Mouse (Mus musculus) layer of hippocampus, adult 6 months (tissue): ENCODE results near the gene Psmd5. TPM values are rescaled to one million over a fixed set of nuclear protein-coding genes. Genes with fewer than 3 reads are reported as not detected.

Source experiments
- long read RNA-seq, 2 experiments: library from polyadenylated mRNA; unstranded; transcript quantifications; one replicate each; pipeline ENCODE4 v2.0.0; 2019 to 2020
- polyA plus RNA-seq: library from polyadenylated mRNA; unstranded; fragments of <200 nt; fragmentation: Nextera tagmentation; gene quantifications from 2 replicates; pipeline ENCODE4 v1.2.3, GENCODE M21; 2021

The Psmd5 gene
- 32.7 and 34.3 TPM in 2 replicates for polyA plus RNA-seq
- long read RNA-seq, experiment 1, full-length matches to known transcripts = 80 of 105 reads
- long read RNA-seq, experiment 1, partial matches to known transcripts = 10 of 105 reads
- long read RNA-seq, experiment 1, other reads (novel, unspliced or antisense) = 15 of 105 reads
- long read RNA-seq, experiment 2, full-length matches to known transcripts = 423 of 491 reads
- long read RNA-seq, experiment 2, partial matches to known transcripts = 6 of 491 reads
- long read RNA-seq, experiment 2, other reads (novel, unspliced or antisense) = 62 of 491 reads

GRCm38 (mm10) chr2:34874816-34875345 is at the start of gene Psmd5:
Gene Psmd5 (minus strand): TSS chr2:34874968.

GRCm38 (mm10) chr2:34913218-34914068 is 38.7 kb upstream of the Psmd5 start, which contains the start of gene Phf19:
Gene Phf19 (minus strand): TSS chr2:34914026.

GRCm38 (mm10) chr2:34874271-34874670 is 497 bp downstream of the Psmd5 start, which contains the start of gene Cutal:
Gene Cutal (plus strand): TSS chr2:34874396.

DNA sequence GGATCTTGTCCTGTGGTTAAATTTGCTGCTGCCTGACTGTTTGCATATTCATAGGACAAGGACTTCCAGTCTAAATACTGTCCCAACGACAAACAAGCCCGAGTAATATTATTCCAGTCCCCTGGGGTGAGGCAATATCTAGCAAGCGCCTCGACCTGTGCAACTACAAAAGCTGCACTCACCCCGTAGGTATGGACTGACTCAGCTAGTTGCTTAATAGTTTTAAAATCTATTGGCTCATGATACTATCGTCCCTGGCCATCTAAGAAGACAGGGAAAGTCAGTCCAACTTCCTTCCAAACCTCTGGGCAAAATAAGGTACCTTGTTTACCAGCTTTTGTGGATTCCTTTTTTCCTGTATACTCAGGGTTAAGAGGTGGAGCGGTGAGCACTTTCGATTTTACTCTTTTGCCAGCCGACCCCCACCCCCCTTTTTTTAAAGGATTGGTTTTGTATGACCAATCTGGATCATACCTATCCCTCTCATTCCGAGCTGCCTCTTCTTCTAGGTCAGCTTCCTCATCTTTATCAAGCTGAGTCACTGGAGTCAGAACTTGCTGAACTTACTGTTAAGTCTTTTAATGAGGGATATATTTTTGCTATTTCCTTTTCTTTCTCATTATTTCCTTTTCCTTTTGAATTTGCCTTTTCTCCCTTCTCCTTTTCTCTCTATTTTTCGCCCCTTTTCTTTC is 41.9 kb downstream of the Psmd5 start, which contains the start of gene Gm34653:
Gene Gm34653, plus strand, starts transcription at position 242 of the 692 bp plus-strand sequence.

DNA sequence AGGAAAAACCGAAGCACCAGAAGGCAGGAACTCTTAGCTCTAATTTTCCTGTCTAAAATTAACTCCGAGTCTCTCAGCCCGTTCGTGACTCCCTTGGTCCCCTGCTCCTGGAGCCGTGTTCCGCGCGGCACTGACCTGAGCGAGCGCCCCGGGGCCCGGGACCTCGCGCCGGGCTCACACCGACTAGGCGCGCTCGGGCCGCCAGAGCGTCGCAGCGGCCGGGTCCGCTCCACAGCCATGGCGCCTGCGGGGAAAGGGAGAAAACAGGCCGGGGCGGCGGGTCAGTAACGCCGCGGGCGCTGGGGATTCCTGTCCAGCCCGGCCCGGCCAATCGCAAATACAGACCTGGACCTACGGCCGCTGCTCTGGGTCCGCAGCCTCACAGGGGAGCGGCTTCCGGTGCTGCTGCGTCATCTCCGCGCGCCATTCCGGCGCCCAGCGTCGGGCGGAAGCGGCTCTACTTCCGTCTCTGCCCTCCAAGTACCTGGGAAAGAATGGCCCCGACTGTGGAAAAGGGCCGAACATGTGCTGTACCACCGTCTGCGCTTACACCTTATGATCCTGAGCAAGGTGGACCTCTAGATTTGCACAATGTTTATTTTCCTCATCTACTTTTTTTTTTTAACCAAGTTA is 48.8 kb downstream of the Psmd5 start, which contains the start of gene Fbxw2:
Gene Fbxw2, minus strand, starts transcription at position 485 of the 633 bp plus-strand sequence.

Other genes with a start within 250 kb of the Psmd5 start
- 27.8 and 29.4 TPM in 2 replicates for gene Gapvd1, start 119.7 kb downstream of the Psmd5 start, polyA plus RNA-seq
- gene Hspa5, start 103.0 kb downstream of the Psmd5 start, polyA plus RNA-seq = 244 and 336 TPM in 2 replicates
- 49.7 and 55.2 TPM in 2 replicates for gene Rabepk, start 75.1 kb downstream of the Psmd5 start, polyA plus RNA-seq
- gene Fbxw2, start 48.7 kb downstream of the Psmd5 start, polyA plus RNA-seq = 66.3 and 66.6 TPM in 2 replicates
- not detected in 2 replicates for gene Gm34653, start 42.0 kb downstream of the Psmd5 start, polyA plus RNA-seq
- 0.50 and 1.3 TPM in 2 replicates for gene Cutal, start 572 bp downstream of the Psmd5 start, polyA plus RNA-seq
- 0.14 and 0.24 TPM in 2 replicates for gene Phf19, start 39.1 kb upstream of the Psmd5 start, polyA plus RNA-seq
- gene Traf1, start 86.8 kb upstream of the Psmd5 start, polyA plus RNA-seq = 0.98 and 1.7 TPM in 2 replicates
- 0.16 and 0.65 TPM in 2 replicates for gene Hc, start 186.5 kb upstream of the Psmd5 start, polyA plus RNA-seq
- gene AI182371, start 226.6 kb upstream of the Psmd5 start, polyA plus RNA-seq = 0.19 TPM in 1 of 2 replicates, not detected in the other
- 1.1 TPM in 2 replicates for gene Cntrl, start 234.5 kb upstream of the Psmd5 start, polyA plus RNA-seq